Mouse (Mus musculus) megakaryocyte progenitor cell, adult 5-6 weeks (primary cell): ENCODE data around the gene Spata5. TPM values are rescaled to one million over a fixed set of nuclear protein-coding genes. Genes with fewer than 3 reads are reported as not detected.
"Not testable (repeated sequence)": the region's sequence is repeated elsewhere in the genome, so short reads cannot be mapped to it uniquely, and the experiment has no call there.

Experiments used
- ATAC-seq: replicated peaks from 2 replicates; pipeline ENCODE4 v1.8.0; 2016; ENCODE audit warnings: mild to moderate bottlenecking, moderate TSS enrichment, inconsistent platforms; ENCODE audit not compliant: poor library complexity
- total RNA-seq, 2 experiments: library from RNA; stranded (forward) in 1 of 2; stranded (reverse) in 1 of 2; fragments of 157-497, 149-512 nt in 1 of 2; fragments of 200-1000 nt in 1 of 2; gene quantifications; 2 replicates each; pipeline versions ENCODE4 v1.2.3 to v1.2.4; 2015 to 2017

The Spata5 gene
- total RNA-seq, 2 experiments from 2014 or later = 78.2 to 148 TPM

GRCm38 (mm10) chr3:37567505-37567904, 147.8 kb downstream of the Spata5 start:
- no peak for ATAC-seq

- no peak for ATAC-seq
These were observed 149.1 kb downstream of the Spata5 start for GRCm38 (mm10) chr3:37568780-37569179.

- ATAC-seq = no peak
These were observed 150.2 kb downstream of the Spata5 start for GRCm38 (mm10) chr3:37569661-37570566.

- ATAC-seq = no peak
These were observed 151.9 kb downstream of the Spata5 start for GRCm38 (mm10) chr3:37571633-37572032.

GRCm38 (mm10) chr3:37572066-37572465, 152.4 kb downstream of the Spata5 start:
- ATAC-seq = no peak

- no peak for ATAC-seq
These were observed 157.1 kb downstream of the Spata5 start for GRCm38 (mm10) chr3:37576840-37577239.

GRCm38 (mm10) chr3:37577706-37578105, 158.0 kb downstream of the Spata5 start:
- ATAC-seq = no peak

- peak; percentile 64 for ATAC-seq
These were observed 164.9 kb downstream of the Spata5 start for GRCm38 (mm10) chr3:37584576-37584975.

GRCm38 (mm10) chr3:37585967-37586730, 166.5 kb downstream of the Spata5 start:
- no peak for ATAC-seq

GRCm38 (mm10) chr3:37586731-37587578, 167.3 kb downstream of the Spata5 start:
- ATAC-seq = no peak

- no peak for ATAC-seq
These were observed 176.0 kb downstream of the Spata5 start for GRCm38 (mm10) chr3:37595721-37596120.

- no peak for ATAC-seq
These were observed 176.8 kb downstream of the Spata5 start for GRCm38 (mm10) chr3:37596519-37596918.

GRCm38 (mm10) chr3:37597200-37597599, 177.5 kb downstream of the Spata5 start:
- no peak for ATAC-seq

GRCm38 (mm10) chr3:37599641-37600040, 179.9 kb downstream of the Spata5 start:
- ATAC-seq = not testable (repeated sequence)

- no peak for ATAC-seq
These were observed 182.7 kb downstream of the Spata5 start for GRCm38 (mm10) chr3:37602356-37602755.

GRCm38 (mm10) chr3:37602890-37603289, 183.2 kb downstream of the Spata5 start:
- no peak; the same call in 1 of the 2 replicates for ATAC-seq

GRCm38 (mm10) chr3:37603541-37603940, 183.8 kb downstream of the Spata5 start:
- peak; percentile 82 for ATAC-seq

- ATAC-seq = no peak
These were observed 185.5 kb downstream of the Spata5 start for GRCm38 (mm10) chr3:37604976-37605875.

- peak; percentile 33 for ATAC-seq
These were observed 186.2 kb downstream of the Spata5 start for GRCm38 (mm10) chr3:37605876-37606238.

GRCm38 (mm10) chr3:37608926-37609325, 189.2 kb downstream of the Spata5 start:
- ATAC-seq = no peak
